Mouse (Mus musculus) ES-E14 (cell line): ENCODE results near the gene Pou6f1.

Experiments used
- CHD2 ChIP-seq: IDR thresholded peaks from 2 replicates; pipeline ENCODE4 v1.6.1; 2014; ENCODE audit warnings: mild to moderate bottlenecking, low read depth, low read length, inconsistent platforms
- HCFC1 ChIP-seq: IDR thresholded peaks from 2 replicates; pipeline ENCODE4 v1.6.1; 2012; ENCODE audit warnings: low read length, inconsistent platforms, borderline replicate concordance; ENCODE audit not compliant: insufficient read depth
- MAFK ChIP-seq: IDR thresholded peaks from 2 replicates; pipeline ENCODE4 v1.6.1; 2014; ENCODE audit warnings: mild to moderate bottlenecking, low read depth, low read length, inconsistent platforms; ENCODE audit not compliant: insufficient read depth
- ZC3H11A ChIP-seq: IDR thresholded peaks from 2 replicates; pipeline ENCODE4 v1.6.1; 2012; ENCODE audit warnings: low read depth, mild to moderate bottlenecking, inconsistent platforms, low read length, borderline replicate concordance
- ZNF384 ChIP-seq: IDR thresholded peaks from 2 replicates; pipeline ENCODE4 v1.6.1; 2012; ENCODE audit warnings: low read depth, low read length, inconsistent platforms

DNA sequence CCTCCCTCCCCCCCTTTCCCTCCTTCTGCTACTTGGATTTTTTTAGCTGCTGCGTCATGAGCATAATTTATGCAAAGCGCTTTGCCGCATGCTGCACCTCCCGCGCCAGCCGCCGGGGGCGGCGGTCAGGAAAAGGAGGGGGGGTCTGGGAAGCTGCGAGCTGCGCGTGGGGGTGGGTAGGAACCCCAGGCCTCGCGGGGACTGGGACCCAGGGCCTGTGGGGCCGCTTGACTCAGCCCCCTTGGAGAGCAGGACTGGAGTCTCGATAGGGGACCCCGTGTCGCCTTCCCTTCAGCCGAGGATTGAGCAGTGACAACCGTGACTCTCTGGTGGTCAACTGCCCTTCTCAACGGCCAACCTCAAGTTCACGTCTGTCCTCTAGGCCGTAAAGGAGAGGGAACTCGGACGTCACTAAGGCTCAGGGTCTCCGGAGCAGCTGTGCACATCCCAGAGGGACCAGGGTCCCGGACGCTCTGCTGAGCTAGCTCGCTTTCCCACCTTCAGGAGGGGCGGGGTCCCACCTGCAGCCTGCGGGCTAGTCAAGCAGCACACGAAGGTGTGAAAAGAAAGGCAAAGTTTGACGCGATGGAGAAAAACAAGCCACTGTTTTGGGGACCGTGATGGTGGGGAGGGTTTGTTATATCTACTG is 387 bp upstream of the Pou6f1 start:
- peak; percentile 66 for TF ChIP-seq ZNF384
- TF ChIP-seq ZC3H11A = no peak
- TF ChIP-seq HCFC1 = no peak
- no peak for TF ChIP-seq CHD2
- 0 out of 2 replicates have a peak, but pooled peaks have one; percentile 7 for TF ChIP-seq MAFK
